Mouse (Mus musculus): ENCODE measurements around the gene Lrrc34.
A peak's percentile ranks its signal among the peaks of the same experiment; 100 is the strongest.

The Lrrc34 gene

DNA sequence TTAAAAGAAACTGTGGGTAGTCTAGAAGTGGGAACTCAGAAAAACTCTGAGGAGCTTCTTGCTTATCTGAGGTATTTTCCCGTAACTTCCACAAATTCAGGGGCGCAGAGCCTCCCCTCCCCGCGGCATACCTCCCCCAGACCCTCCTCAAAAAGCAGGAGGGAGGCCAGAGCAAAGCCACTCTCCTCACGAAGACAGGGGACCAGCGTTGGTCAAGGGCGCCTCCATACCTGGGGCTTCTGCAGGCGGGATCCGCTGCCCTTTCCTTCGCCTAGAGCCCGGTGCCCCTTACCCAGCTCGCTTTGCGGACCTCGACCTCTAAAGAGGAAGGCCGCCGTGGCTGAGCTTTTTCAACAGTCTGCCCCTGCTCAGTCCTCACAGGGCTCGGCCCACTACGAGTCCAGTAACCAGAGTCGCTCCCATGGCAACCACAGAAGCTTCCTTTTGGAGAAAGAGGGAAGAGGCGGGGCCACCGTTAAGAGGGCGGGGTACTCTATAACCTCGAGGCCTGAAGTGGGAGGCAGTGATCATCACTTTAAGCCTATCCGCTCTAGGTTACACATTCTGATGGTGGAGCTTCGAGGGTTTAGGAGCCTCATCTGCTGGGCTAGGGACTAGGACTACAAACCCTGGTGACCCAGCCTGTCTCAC is at the start of gene Lrrc34:
Lrrc34 (minus strand) TSS at position 430 of the 651 bp plus-strand sequence.
- DNase-seq = peak; percentile 76

DNA sequence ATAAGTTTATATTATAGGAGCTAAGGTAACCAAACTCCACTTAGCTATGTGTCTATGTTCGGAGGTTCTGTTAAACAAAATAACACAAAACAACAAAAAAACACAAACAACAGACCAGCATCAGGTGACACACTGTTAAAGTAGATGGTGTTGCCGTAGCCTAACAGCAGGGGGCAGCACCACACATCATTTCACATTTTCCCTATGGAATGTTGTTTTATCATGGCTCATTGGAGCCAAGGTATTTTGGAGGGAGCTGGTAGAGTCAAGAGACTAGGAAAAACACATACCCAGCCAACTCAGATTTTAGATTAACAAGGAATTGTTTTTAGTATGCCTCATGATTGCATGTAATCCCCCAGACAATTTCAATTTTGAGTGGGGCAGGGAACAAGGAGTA is 48.7 kb upstream of the Lrrc34 start:
- peak; percentile 64 for DNase-seq

DNA sequence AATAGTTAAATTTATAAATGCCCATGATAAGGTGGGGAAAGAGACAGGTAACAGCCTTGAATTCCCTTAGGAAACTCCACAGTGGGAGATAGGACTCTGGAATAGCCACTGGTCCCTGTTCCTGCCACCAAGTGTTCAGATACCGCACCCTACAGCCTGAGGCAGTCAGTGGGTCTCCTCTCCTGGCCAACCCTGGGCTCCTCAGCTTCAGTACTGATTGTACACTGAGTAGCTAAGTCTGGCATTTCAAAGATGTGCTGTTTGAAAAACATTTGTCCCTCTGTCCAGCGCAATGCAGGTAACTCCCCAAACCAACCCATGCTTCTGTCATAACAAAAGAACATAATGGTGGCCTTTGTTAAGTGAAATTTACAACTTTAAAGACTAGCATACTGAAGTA is 48.0 kb upstream of the Lrrc34 start:
- DNase-seq = no peak

DNA sequence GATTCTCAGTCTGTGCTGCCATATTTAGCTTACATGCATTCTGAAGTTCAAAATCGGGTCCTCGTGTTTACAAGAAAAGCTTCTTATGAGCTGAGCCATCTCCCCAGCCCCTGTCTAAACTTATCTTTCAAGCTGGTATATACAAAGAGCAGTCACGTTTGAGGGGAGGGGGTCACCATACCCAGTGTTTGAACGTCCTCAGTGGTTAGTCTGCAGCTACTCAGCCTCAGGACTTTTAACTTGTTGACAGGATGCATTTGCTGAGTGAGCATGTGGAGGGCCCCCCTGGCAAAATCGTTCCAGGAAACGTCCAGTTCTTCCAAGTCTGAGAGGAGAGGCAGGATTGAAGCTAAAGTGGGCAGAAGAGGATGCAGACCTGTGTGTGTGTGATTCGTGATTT is 43.3 kb upstream of the Lrrc34 start:
- DNase-seq = no peak

DNA sequence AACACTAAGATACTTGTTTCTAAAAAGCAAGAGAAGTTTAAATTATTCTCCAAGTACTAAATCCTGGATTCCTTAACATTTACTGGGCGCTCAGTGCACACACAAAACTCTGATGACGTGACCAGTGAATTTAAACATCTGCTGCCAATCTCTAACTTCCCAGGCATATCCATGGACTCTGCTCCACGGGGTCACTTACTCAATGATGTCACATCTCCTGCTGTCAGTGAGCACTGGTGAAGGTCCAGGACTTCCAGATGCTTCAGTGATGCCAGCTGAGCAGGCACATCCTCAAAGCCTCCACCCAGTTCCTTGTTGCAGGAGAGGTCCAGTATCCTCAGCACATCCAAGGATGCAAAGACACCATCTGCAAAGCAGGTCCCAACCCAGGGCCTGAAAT is 39.5 kb upstream of the Lrrc34 start:
- DNase-seq = peak; percentile 16

DNA sequence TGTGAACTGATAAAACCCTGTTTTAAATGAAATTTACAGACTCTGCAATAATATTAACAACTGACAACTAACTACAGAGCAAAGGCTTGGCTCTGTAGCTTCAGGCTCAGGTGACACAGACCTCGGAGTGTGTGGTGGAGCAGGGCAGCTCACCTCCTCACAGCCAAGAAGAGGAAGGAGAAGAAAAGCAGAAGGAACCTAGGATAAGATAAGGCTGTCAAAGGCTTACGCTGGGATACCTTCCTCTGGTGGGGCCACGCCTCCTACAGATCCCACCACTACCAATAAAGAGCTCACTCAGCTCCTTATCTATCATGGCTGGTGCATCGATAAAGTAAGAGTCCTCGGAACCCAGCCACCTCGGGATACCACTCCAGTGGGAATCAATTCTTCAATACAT is 35.5 kb upstream of the Lrrc34 start:
- no peak for DNase-seq

DNA sequence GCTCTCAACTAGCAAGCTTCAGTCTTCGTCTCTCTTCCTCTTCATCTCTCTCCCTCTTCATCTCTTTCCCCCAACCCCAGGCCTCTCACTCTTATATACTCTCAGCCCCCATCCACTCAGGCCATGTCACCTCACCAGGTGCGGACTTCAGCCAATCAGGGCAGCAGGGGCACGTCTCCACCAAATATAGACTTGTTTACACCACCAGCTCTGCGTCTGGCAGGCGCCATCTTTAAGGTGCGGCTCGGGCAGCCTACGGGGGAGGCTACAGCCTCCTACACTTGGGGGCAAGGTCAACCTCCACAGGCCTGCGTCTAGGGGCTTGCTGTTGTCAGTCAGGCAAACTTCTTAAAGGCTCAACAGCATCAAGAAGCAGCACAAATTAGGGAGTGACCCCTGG is 10.8 kb upstream of the Lrrc34 start:
- DNase-seq = no peak

DNA sequence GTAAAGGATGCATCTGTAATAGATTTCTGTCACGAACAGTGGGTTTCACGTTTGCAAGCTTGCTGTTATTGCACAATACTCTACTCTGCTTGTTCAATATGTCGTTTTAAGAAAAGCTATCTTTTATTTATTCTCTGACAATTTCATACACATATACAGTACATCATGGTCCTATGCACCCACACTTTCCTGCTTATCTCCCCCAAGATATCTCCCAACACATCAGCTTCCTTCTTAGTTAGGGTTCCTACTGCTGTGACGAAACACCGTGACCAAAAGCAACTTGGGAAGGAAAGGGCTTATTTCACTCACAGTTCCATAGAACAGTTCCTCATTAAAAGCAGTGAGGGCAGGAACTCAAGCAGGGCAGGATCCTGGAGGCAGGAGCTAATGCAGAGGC is 8.3 kb upstream of the Lrrc34 start:
- no peak for DNase-seq

DNA sequence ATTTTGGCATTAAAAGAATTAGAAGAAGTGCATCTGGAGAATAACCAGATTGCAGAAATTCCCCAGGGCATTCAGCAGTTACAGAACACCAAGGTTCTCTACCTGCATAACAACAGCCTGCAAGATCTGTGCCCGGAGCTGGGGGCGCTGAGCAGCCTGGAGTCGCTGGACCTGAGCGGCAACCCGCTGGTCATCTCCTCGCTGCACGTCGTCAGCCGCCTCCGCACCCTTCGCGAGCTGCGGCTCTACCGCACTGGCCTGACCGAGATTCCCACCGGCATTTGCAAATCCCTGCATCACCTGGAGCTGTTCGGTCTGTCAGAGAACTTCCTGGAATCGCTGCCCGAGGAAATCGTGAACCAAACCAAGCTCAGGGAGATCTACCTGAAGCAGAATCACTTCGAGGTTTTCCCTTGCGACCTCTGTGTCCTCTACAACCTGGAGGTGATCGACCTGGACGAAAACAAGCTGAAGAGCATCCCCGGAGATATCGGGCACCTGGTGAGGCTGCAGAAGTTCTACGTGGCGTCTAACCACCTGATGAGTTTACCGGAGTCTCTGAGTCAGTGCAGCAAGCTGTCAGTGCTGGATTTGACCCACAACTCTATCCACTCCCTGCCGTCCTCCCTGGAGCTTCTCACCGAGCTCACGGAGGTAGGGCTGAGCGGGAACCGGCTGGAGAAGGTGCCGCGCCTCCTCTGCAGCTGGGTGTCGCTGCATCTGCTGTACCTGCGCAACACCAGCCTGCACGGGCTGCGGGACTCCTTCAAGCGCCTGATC is 2.6 kb upstream of the Lrrc34 start:
- no peak for DNase-seq

DNA sequence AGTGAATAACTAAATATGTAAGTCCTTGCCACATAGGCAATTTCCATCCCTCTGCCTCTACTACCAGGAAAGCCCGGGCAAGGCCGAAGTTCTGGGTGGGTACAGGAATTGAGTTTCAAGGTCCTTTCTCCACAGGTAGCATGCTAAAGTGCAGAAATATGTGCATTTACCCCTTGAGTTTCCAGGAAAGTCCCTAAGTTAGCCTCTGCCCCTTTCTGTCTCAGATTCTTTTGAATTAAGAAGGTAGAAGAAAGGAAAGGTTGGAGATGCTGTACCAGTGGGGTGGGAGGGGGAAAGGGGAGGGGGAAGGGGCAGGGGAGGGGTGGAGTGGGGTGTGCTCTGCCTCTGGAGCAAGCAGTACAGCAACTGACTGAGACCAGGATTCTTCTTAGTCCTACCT is 797 bp upstream of the Lrrc34 start:
- no peak for DNase-seq

DNA sequence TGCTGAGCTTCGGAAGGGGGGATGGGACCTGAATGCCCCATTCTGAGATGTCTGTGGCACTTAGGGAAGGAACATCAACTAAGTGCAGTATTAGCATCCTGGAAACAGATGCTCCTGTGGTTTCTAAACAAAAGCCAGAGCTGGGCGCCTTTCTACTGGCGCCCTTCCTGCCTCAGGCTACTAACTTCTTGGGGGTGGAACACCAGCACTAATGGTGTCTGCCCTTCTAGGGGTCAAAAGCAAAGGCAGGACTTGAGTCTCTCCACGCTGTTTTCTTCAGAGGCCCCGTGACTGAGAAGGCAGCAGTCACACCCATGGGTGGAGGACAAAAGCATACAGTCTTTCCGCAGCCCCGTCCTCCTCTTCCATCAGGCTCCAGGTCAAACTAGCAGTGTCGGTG is 908 bp downstream of the Lrrc34 start:
- no peak for DNase-seq

DNA sequence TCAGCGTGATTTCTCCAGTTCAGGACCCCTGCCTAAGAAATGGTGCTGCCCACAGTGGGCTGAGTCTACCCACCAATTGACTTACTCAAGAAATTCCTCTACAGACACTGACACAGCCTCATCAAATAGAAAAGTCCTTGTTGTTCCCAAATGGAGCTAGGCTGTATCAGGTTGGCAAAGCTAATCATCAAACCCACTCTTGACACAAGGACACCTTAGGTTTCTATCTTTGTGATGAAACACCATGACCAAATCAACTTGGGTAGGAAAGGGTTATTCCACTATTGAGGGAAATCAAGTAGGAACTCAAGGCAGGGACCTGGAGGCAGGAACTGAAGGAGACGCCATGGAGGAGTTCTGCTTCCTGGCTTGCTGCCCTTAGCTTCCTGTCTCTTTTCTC is 3.5 kb downstream of the Lrrc34 start, which contains the start of gene Lrriq4:
Lrriq4 (plus strand) TSS at position 301 of the 400 bp plus-strand sequence.
- DNase-seq = no peak

DNA sequence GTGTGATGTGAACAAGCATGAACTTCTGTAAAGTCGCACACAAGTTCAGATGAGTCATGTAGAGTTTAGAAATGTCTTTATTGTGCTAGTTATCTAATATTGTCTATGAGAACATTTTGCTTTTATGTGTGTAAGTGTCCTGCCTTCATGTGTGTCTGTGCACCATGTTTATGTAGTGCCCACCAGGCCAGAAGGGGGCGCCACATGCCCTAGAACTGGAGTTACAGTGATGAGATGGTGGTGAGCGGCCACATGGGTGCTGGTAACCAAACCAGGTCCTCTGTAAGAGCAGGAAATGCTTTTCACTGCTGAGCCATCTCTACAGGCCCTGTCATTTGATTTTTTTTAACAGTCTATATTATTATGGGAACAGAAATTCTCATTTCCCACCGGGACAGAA is 12.0 kb downstream of the Lrrc34 start:
- no peak for DNase-seq

DNA sequence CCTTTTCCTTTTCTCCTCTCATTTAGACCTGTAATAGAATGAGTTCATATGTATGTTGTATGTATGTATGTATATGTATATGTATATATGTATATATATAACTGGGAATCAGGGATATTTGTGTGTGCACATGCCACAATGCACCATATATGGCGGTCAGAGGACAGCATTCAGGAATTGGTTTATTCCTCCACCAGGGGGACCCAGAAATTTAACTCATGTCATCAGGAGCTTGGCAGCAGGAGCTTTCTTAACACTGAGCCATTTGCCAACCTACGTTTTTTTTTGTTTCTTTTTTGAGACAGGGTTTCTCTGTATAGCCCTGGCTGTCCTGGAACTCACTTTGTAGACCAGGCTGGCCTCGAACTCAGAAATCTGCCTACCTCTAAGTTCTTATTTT is 14.0 kb downstream of the Lrrc34 start:
- no peak for DNase-seq

DNA sequence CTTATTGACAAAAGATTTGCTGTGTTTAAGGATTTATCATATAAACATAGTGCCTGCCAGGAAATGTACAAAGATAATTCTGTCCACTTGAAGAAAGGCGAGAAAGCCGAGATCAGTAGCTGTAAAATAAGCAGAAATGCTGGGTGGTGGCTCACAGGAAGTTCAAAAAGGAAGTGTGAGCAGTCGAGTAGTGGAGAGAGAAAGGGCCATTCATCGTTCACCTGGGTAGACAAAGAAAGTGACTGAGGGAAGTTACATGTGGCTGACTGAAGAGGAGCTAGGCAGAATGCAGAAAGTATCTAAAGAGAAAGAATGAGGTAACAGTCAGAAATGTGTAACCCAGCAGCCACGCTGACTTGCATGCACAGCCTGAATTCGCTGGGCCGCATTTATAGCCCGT is 27.5 kb downstream of the Lrrc34 start:
- DNase-seq = no peak

DNA sequence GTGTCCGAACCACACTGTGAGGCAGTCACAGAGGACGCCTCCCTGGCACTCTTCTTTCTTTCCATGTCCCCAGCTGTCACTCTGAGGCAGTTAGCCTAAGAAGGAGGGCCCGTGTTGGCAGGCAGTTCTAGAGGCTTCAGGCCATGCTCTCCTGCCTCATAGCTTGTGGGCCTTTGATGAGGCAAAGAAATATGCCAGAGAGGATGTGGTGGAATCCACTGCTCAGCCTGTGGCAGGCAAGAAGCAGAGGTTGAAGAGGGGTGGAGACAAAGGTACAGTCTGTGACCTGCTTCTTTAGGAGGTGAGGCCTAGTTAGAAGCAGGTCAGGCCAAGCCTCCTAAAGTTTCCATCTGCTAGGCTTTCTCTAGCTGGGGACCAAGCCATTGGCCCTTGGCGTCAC is 36.7 kb downstream of the Lrrc34 start:
- DNase-seq = no peak

DNA sequence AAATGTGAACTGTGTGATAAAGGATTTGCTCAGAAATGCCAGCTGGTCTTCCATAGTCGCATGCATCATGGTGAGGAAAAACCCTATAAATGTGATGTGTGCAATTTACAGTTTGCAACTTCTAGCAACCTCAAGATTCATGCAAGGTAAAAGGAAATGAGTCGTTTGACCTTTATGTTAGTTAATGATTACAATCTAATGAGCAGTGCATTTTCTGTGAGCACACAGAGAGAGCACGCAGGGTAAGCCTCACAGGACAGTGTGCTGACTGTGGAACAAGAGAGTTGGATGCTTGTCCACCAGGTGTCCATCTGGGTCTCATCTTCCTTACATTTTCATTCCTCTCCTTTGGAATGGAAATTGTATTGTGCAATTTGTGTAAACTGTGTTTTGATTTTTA is 38.7 kb downstream of the Lrrc34 start:
- no peak for DNase-seq

DNA sequence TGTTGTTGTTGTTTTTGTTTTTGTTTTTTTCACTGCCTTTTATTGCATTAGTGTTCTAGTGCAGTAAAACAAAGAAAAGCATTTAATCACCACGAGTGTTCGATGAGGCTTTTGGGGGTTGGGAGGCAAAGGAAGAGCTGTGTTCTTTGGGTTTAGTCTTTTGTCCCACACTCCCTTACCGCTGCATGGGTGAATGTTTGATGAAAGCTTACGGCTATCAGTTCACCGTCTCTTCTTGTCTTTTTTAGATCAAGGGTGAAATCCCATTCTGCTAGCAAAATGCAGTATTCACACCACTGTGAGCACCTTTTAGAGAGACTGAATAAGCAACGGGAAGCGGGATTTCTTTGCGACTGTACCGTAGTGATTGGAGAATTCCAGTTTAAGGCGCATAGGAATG is 44.4 kb downstream of the Lrrc34 start:
- DNase-seq = no peak

DNA sequence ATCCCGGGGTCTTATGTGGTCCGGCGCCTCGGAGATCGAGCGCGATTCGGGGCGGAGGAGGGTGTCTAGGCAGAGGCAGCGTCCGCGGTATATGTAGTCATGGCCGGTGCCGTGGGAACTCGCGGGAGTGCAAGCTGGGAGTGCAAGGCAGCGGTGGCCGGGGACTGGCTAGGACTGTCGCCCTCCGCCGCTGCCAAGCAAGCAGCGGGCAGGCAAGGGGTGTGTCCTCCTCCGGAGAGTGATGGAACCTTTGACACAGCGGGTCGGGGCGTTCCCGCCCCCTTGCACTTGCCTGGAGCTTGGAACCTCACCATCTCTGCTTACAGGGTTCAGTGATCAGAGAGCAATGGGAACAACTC is 45.0 kb downstream of the Lrrc34 start:
- peak; percentile 81 for DNase-seq

DNA sequence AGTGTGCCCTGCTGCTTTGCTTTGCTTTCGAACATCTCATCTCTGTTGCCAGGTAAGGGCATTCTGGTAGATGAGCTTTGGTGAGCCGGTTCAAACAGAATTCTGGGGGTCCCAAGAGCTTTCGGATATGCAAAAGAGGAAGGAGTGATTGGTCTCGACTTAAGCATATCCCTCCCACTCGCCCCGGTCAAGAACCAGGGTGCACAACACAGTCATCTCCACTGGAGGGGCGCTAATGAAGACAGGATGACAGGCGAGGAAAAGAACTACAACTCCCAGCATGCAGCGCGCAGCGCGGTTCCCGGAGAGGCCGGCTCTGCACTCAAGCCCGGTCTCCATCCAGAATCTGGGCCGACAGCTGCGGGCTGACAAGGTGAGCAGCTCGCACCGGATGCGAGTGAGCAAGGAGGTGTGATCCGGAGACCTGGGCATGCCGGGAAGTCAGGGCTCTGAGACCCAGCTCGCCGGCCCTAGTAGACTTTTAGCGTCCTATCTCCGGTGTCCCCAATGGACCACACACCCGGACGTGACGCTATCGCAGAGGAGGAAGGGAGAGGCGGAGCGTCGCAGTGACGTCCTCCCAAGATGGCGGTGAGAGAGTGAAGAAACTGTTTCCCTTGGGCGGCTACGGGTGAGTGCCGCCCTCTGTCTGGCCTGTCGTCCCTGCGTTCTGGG is 45.5 kb downstream of the Lrrc34 start, which contains the start of gene Mynn:
Mynn (plus strand) TSS at position 1 of the 675 bp plus-strand sequence.
- DNase-seq = peak; percentile 98

DNA sequence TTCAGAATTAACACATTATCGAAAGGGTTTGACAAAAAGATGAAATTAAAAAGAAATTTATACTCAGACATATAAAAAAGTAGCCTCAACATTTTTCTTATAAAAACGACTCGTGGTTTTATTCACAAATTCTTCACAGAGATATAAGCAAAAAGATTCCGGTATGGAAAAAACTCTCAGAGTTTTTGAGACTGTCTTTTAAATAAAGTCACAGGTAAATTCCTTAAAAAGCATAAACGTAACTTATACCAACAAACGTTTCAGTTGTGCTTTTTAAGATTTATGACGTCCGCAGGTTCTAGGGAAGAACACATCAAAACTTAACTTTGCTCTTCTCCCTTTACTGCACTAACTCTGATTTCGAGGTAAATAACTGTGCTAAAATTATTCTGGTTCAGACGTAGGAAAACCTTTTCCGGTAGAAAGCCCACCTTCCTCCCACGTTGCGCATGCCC is 46.0 kb downstream of the Lrrc34 start:
- no peak for DNase-seq

DNA sequence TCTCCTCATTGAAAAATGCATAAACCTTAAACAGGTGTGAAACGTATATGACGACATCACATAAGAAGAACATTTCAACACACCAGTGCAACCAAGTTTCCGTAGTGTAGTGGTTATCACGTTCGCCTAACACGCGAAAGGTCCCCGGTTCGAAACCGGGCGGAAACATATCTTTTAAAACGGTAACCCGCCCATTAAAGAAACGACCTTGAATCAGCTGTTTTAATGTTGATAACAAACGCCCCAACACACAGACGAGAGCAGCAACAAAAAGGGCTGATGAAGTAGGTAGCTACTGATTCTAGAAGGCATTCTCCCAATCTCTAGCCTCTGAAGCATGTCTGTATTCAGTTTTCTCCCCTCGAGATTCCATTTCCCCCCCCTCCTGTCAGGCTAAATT is 46.5 kb downstream of the Lrrc34 start:
- peak; percentile 88 for DNase-seq

DNA sequence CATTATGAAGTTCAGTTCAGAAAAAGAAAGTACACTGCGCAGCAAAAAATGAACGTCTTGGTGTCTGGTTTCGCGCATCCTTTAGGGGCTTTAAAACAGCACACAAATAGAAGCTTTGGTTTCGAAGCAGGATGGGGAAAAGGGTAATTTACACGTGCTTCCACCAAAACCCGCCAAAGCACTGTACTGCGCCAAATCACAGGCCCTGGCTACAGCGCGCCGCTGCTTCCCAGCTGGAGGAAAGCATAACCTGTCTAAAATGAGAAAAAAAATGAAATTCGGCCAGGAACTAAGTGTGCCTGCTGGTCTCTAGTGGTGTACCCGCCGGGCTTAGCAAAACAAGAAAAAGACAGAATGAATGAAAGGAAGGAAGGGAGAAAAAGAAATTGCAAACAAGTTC is 47.0 kb downstream of the Lrrc34 start:
- DNase-seq = peak; percentile 21
